Mouse (Mus musculus) liver, embryonic 14.5 days (tissue): ENCODE measurements at regions not wholly inside any gene's neighbourhood (a gene's known extent, or its start where the extent isn't known, plus 50 kb on each side); places are given as distances from the start of the nearest gene placed in this dataset.

Experiments
- CTCF ChIP-seq: IDR thresholded peaks from 2 replicates; pipeline ENCODE4 v1.5.1; 2016; ENCODE audit warnings: antibody characterized with exemption, low read depth, control low read depth
- EP300 ChIP-seq: IDR thresholded peaks from 2 replicates; pipeline ENCODE4 v1.6.1; 2016; ENCODE audit warnings: antibody characterized with exemption, low read depth

GRCm38 (mm10) chr9:61105550-61106280, 266.5 kb upstream of the Tle3 start:
- no peak for TF ChIP-seq CTCF
- TF ChIP-seq EP300 = no peak
